Mouse (Mus musculus): ENCODE data around the gene Ccdc134. TPM values are rescaled to one million over a fixed set of nuclear protein-coding genes. Genes with fewer than 3 reads are reported as not detected.

The Ccdc134 gene
- polyA plus RNA-seq, 1 experiment from 2014 or later: 17.0 TPM

GRCm38 (mm10) chr15:82165332-82166239 lies 37.9 kb downstream of the Ccdc134 start:
- Histone ChIP-seq H3K4me1 (peaks cover 43% of the 10 kb centered on the region), H3K27ac (no peak overlapping the region), H3K4me2 (replicated peaks) (no peak overlapping the region), H3K9me3 (replicated peaks) (no peaks in the 10 kb centered on the region), H3K36me3 (peaks cover 10% of the 10 kb centered on the region), H3K9ac (no peak overlapping the region), H3K27me3 (no peaks in the 10 kb centered on the region), H3K4me3 (no peak overlapping the region)
- ATAC-seq (ENCODE audit: low FRiP score): no peak
- WGBS: 58% methylated on average over 8 of the region's 8 CpGs

DNA sequence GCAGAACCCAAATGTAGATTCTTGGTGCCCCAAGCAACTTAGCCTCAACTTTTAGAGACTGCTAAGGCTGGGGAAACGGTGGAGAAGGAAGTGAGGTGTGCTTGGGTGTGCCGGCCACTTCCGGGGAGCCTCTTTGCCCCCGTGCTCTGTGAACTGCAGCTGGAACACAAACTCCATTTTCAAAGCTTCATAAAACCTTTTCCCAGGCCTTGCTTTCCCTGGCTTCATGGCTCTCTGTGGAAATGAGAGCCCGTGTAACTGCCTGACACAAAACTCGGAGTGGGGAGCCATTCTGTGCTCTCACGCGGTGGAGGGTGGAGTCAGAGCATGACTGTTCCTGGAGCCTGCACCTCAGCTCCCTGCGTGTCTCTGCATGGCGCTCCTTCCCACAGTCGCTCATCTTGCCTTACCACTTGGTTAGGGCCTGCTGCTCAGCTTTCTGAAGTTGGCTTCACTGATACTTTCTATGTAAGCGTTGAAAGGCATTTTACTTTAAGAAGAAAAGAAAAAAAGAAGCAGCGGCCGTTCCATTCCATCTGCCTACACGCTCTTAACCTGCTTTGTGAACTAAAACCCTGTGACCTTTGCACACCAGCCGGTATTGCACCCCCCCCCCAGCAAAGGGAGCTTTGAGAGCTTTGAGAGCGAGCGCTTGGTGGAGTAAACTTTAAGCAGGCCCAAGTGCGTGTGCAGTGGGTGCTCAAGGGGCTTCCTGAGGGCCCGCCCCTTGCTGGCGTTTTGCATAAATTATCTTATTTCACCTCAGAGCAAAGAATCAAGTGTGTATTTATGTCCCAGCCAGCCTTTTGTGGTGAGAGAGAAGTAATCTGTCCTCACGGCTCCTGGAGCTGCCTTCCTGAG lies 38.7 kb downstream of the Ccdc134 start:
- H3K4me3 ChIP-seq: no peak overlapping the region
- ATAC-seq (ENCODE audit: low FRiP score): no peak
- no peaks in the 10 kb centered on the region for H3K9me3 ChIP-seq (replicated peaks)
- peaks cover 39% of the 10 kb centered on the region for H3K4me1 ChIP-seq
- peak overlapping the region; percentile 5; the same call in 1 of the 2 replicates for H3K27ac ChIP-seq
- no peaks in the 10 kb centered on the region for H3K27me3 ChIP-seq
- H3K36me3 ChIP-seq: peaks cover 19% of the 10 kb centered on the region
- 54% methylated on average over 22 of the region's 22 CpGs for WGBS
- H3K4me2 ChIP-seq (replicated peaks): no peak overlapping the region
- H3K9ac ChIP-seq: no peak overlapping the region

- Histone ChIP-seq H3K4me3 (no peak overlapping the region), H3K9me3 (replicated peaks) (no peaks in the 10 kb centered on the region), H3K4me1 (peaks cover 39% of the 10 kb centered on the region), H3K27ac (no peak overlapping the region), H3K36me3 (peaks cover 29% of the 10 kb centered on the region), H3K27me3 (no peaks in the 10 kb centered on the region), H3K4me2 (replicated peaks) (no peak overlapping the region), H3K9ac (no peak overlapping the region)
- 62% methylated on average over 23 of the region's 23 CpGs for WGBS
- ATAC-seq (ENCODE audit: low FRiP score): no peak
These were observed 39.8 kb downstream of the Ccdc134 start for GRCm38 (mm10) chr15:82167201-82168168.

GRCm38 (mm10) chr15:82169671-82170070 lies 41.9 kb downstream of the Ccdc134 start:
- H3K9me3 ChIP-seq (replicated peaks): no peaks in the 10 kb centered on the region
- H3K4me1 ChIP-seq: peaks cover 30% of the 10 kb centered on the region
- H3K27ac ChIP-seq: peak overlapping the region; percentile 35; the same call in 1 of the 2 replicates
- H3K27me3 ChIP-seq: no peaks in the 10 kb centered on the region
- H3K36me3 ChIP-seq: peaks cover 48% of the 10 kb centered on the region
- no peak overlapping the region for H3K4me3 ChIP-seq
- H3K4me2 ChIP-seq (replicated peaks): no peak overlapping the region
- H3K9ac ChIP-seq: no peak overlapping the region
- WGBS: 90% methylated on average over 5 of the region's 5 CpGs
- ATAC-seq (ENCODE audit: low FRiP score): no peak

- Histone ChIP-seq H3K9ac (no peak overlapping the region), H3K9me3 (replicated peaks) (no peaks in the 10 kb centered on the region), H3K4me2 (replicated peaks) (no peak overlapping the region), H3K36me3 (peaks cover 58% of the 10 kb centered on the region), H3K27me3 (no peaks in the 10 kb centered on the region), H3K4me1 (peaks cover 25% of the 10 kb centered on the region), H3K4me3 (no peak overlapping the region), H3K27ac (no peak overlapping the region)
- WGBS: 82% methylated on average over 36 of the region's 36 CpGs
- no peak for ATAC-seq (ENCODE audit: low FRiP score)
These were observed 43.0 kb downstream of the Ccdc134 start for GRCm38 (mm10) chr15:82170437-82171377.

GRCm38 (mm10) chr15:82172648-82173047 lies 44.9 kb downstream of the Ccdc134 start:
- Histone ChIP-seq H3K9me3 (replicated peaks) (no peaks in the 10 kb centered on the region), H3K9ac (no peak overlapping the region), H3K27me3 (no peaks in the 10 kb centered on the region), H3K36me3 (peaks cover 76% of the 10 kb centered on the region), H3K4me1 (peaks cover 6% of the 10 kb centered on the region), H3K27ac (no peak overlapping the region), H3K4me2 (replicated peaks) (no peak overlapping the region), H3K4me3 (no peak overlapping the region)
- 85% methylated on average over 8 of the region's 8 CpGs for WGBS
- no peak for ATAC-seq (ENCODE audit: low FRiP score)

DNA sequence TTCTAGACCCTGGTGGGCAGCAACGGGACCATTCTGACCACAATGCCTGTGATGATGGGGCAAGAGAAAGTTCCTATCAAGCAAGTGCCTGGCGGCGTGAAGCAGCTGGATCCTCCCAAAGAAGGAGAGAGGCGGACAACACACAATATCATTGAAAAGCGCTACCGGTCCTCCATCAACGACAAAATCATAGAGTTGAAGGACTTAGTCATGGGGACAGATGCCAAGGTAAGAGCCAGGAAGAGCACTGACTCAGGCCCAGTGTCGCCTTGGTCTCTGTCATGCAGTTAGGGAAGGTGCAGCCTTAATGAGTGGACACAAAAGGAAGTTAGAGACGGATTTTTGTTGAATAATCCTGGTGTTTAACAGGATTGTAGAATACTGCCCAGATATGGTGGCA lies 47.4 kb downstream of the Ccdc134 start:
- no peaks in the 10 kb centered on the region for H3K27me3 ChIP-seq
- ATAC-seq (ENCODE audit: low FRiP score): no peak
- WGBS: 97% methylated on average over 9 of the region's 9 CpGs

DNA sequence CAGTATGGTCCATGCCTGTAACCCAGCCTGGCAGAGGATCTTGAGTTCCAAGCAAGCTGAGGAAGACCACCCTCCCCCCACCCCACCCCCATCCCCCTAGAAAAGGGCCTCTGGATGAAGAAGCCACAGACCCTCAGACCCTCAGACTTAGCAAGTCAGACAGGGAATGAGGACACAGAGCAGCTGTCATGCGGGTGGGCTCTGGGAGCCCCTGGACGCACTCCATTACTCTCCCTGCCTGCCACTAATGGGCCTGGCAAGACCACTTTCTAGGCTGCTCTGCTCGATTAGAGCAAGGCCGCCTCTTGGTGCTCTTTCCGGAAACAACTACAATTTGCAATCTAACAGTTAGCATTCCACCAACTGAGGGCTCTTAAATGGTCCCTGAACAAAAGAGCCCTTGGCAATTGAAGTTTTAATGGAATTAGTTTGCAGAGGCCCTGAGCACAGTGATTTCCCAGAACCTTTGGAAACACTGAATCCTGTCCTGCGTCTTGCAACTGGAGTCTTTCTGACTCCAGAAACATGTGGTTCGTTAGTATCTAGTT lies 50.1 kb downstream of the Ccdc134 start:
- WGBS: 88% methylated on average over 7 of the region's 7 CpGs
- Histone ChIP-seq H3K4me2 (replicated peaks) (no peak overlapping the region), H3K27ac (no peak overlapping the region), H3K4me1 (no peaks in the 10 kb centered on the region), H3K4me3 (no peak overlapping the region), H3K36me3 (peaks cover 95% of the 10 kb centered on the region), H3K27me3 (no peaks in the 10 kb centered on the region), H3K9me3 (replicated peaks) (peaks cover 6% of the 10 kb centered on the region; the same call in 1 of the 2 replicates), H3K9ac (no peak overlapping the region)
- no peak for ATAC-seq (ENCODE audit: low FRiP score)

More for the DNA sequence above, 47.4 kb downstream of the Ccdc134 start:
- Histone ChIP-seq H3K36me3 (peaks cover 95% of the 10 kb centered on the region), H3K4me1 (no peaks in the 10 kb centered on the region), H3K4me2 (replicated peaks) (no peak overlapping the region), H3K9ac (no peak overlapping the region), H3K27ac (no peak overlapping the region), H3K9me3 (replicated peaks) (no peaks in the 10 kb centered on the region), H3K4me3 (no peak overlapping the region)

DNA sequence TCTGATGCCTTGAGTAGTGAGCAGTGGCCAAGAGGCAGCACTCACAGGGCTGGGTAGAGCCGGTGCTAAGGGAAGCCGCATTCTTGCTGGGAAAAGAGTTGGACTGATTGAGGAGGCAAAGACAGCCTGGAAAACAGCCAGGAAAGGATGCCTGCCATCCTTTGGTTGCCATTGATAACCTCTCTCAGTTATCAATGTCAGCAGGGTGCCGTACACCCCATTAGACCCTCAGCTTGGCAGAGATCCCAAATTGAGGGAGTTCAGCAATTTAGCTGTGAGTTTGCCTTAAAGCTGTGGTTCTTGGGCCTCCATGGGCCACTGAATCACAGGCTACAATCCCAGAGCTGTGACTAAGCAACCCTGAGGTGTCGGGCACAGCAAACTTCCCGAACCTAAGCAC lies 53.4 kb downstream of the Ccdc134 start:
- H3K27me3 ChIP-seq: no peaks in the 10 kb centered on the region
- no peaks in the 10 kb centered on the region for H3K4me1 ChIP-seq
- no peak for ATAC-seq (ENCODE audit: low FRiP score)
- no peak overlapping the region for H3K4me2 ChIP-seq (replicated peaks)
- H3K9me3 ChIP-seq (replicated peaks): peaks cover 6% of the 10 kb centered on the region; the same call in 1 of the 2 replicates
- no peak overlapping the region for H3K9ac ChIP-seq
- WGBS: 88% methylated on average over 5 of the region's 5 CpGs
- H3K27ac ChIP-seq: no peak overlapping the region
- H3K36me3 ChIP-seq: peaks cover 100% of the 10 kb centered on the region
- no peak overlapping the region for H3K4me3 ChIP-seq

DNA sequence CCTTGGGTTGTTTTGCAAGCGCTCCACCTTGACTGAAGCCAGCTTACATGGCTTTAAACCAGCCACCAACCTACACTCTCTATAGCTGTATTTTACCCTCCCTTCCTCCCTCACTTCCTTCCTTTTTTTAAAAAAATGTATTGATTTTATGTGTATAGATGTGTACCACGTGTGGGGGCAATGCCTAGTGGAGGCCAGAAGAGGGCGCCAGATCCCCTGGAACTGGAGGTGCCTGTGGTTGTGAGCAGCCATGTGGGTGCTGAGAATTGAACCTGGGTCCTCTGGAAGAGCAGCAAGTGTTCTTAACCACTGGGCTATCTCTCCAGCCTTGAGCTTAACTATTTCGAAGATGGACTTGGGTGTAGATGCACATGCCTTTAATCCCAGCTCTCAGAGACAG lies 54.6 kb downstream of the Ccdc134 start:
- ATAC-seq (ENCODE audit: low FRiP score): no peak
- Histone ChIP-seq H3K4me1 (no peaks in the 10 kb centered on the region), H3K36me3 (peaks cover 100% of the 10 kb centered on the region), H3K27me3 (no peaks in the 10 kb centered on the region), H3K4me2 (replicated peaks) (no peak overlapping the region), H3K9me3 (replicated peaks) (peaks cover 6% of the 10 kb centered on the region; the same call in 1 of the 2 replicates), H3K9ac (no peak overlapping the region), H3K27ac (no peak overlapping the region), H3K4me3 (no peak overlapping the region)
- WGBS: 95% methylated on average over 4 of the region's 4 CpGs

All from hindbrain, embryonic 12.5 days (tissue).